In the genomic region with DNA sequence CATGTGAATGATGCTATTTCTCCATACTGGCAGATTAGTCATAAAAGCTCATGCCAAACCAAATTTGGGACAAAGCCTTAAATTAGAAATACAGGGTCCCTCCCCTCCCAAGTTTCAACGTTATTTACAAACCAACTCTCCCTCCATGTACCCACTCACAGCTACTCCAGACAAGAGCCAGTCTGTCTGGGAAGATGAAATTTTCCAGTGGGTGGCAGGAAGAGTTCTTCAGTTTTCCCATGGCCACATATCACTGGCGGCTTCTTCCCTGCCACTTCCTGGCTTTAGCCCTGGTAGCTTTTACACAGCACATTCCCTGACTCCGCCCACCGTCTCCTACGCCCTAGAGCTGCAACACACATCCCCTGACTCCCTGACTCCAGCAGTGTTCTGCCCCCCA, we compare ENCODE assay signal across 21 mouse cellular contexts.
DNase-seq lines count a peak whose midpoint lies in the region; ATAC-seq and TF ChIP-seq lines count a peak whose summit lies in the region.
"Had no signal": no experiment of that assay in that cellular context is flagged by ENCODE, and none has a peak within 500 bp of the region (broad histone marks: within the 10 kb centered on the region; RNA-seq: fewer than 3 reads in every experiment).

No protein-coding gene starts in this region.

- no peaks in the 10 kb centered on the region for H3K36me3 ChIP-seq in midbrain, postnatal 0 days (ENCODE audit: insufficient read depth, low read length)
- H3K36me3 ChIP-seq: embryonic facial prominence, embryonic 15.5 days; midbrain, embryonic 12.5 days had no signal

- peaks cover 3% of the 10 kb centered on the region; the same call in 1 of the 2 replicates for H3K4me1 ChIP-seq in cortical plate, adult 2 months (ENCODE audit: control insufficient read depth, insufficient read depth, low read length)
- H3K4me1 ChIP-seq in midbrain, postnatal 0 days (ENCODE audit: insufficient read depth, low read length): peaks cover 8% of the 10 kb centered on the region; the same call in 1 of the 2 replicates

- no peaks in the 10 kb centered on the region for H3K27me3 ChIP-seq in midbrain, postnatal 0 days (ENCODE audit: insufficient read depth, low read length)

- no peak for TF ChIP-seq CTCF in cortical plate, adult 2 months (IDR thresholded peaks at IDR 0.05; ENCODE audit: extremely low read depth, insufficient read depth, low read length)
- TF ChIP-seq CTCF in midbrain, postnatal 0 days (IDR thresholded peaks at IDR 0.05): no peak

- ATAC-seq in midbrain, postnatal 0 days (ENCODE audit: low FRiP score): no peak
- ATAC-seq: forebrain, postnatal 0 days; hindbrain, postnatal 0 days had no signal

- H3K4me3 ChIP-seq in cortical plate, adult 2 months (ENCODE audit: insufficient read depth, low read length): no peak overlapping the region
- H3K4me3 ChIP-seq in midbrain, postnatal 0 days (ENCODE audit: low read depth, low read length): no peak overlapping the region
- H3K4me3 ChIP-seq: embryonic facial prominence, embryonic 15.5 days; heart, adult 2 months; midbrain, embryonic 12.5 days had no signal

- H3K9me3 ChIP-seq in midbrain, postnatal 0 days (ENCODE audit: low read length): no peaks in the 10 kb centered on the region
- H3K9me3 ChIP-seq: embryonic facial prominence, embryonic 15.5 days; midbrain, embryonic 12.5 days had no signal

- H3K9ac ChIP-seq in midbrain, postnatal 0 days (replicated peaks; ENCODE audit: low read length, poor library complexity, severe bottlenecking): no peak overlapping the region
- H3K9ac ChIP-seq: embryonic facial prominence, embryonic 15.5 days; forebrain, postnatal 0 days; midbrain, embryonic 12.5 days had no signal

- peak; percentile 34 to 70 for DNase-seq in frontal cortex, adult 2 months (ENCODE audit: extremely low spot score in 1 of 2, low spot score in 1 of 2)
- no peak for DNase-seq in frontal cortex, postnatal 10 days (ENCODE audit: low spot score in 2 of 2)
- peak; percentile 21 for DNase-seq in right cerebral cortex, postnatal 25 days
- DNase-seq in right cerebral cortex, postnatal 14 days: no peak
- DNase-seq in midbrain, postnatal 0 days (ENCODE audit: low spot score): no peak
- no peak for DNase-seq in kidney, adult 8-10 months
- DNase-seq: adrenal gland, postnatal 10 days; cerebellum, adult 9-11 months; embryo, embryonic 11 days; forebrain, postnatal 0 days; gastrocnemius, postnatal 14 days; heart, adult 2 months; kidney, adult 18-20 months; kidney, postnatal 10 days; liver; lung, postnatal 10 days; thymus, postnatal 36 days had no signal

- no peak for TF ChIP-seq POLR2A in cortical plate, adult 2 months (IDR thresholded peaks at IDR 0.05; ENCODE audit: extremely low read depth, insufficient read depth, low read length)

- peak overlapping the region; percentile 60; the same call in 1 of the 2 replicates for H3K27ac ChIP-seq in cortical plate, adult 2 months (ENCODE audit: insufficient read depth, low read length)
- H3K27ac ChIP-seq in midbrain, postnatal 0 days (ENCODE audit: low read depth, low read length): no peak overlapping the region
- H3K27ac ChIP-seq: embryonic facial prominence, embryonic 15.5 days; heart, adult 2 months; hindbrain, postnatal 0 days; midbrain, embryonic 12.5 days had no signal

- WGBS in midbrain, postnatal 0 days: 42% methylated on average over 5 of the region's 5 CpGs

- H3K4me2 ChIP-seq in midbrain, postnatal 0 days (ENCODE audit: low read depth, low read length, poor library complexity, severe bottlenecking): no peak overlapping the region
- H3K4me2 ChIP-seq: embryonic facial prominence, embryonic 15.5 days; midbrain, embryonic 12.5 days had no signal

Comparison
In these comparisons a context has a peak if more than half of its experiments do, and no peak if none do; other contexts are left out.
1. DNase-seq: peak in frontal cortex, adult 2 months (2 of 2) and right cerebral cortex, postnatal 25 days (single experiment); none in frontal cortex, postnatal 10 days (0 of 2), right cerebral cortex, postnatal 14 days (single experiment), midbrain, postnatal 0 days (single experiment) and kidney, adult 8-10 months (0 of 2).